Mouse (Mus musculus): ENCODE measurements around the gene Cnga1. TPM values are rescaled to one million over a fixed set of nuclear protein-coding genes. Genes with fewer than 3 reads are reported as not detected.
A peak's percentile ranks its signal among the peaks of the same experiment; 100 is the strongest.

The Cnga1 gene
- total RNA-seq (2021): not detected
- long read RNA-seq: 0 reads

GRCm38 (mm10) chr5:72644175-72644574 lies at the start of gene Cnga1:
Cnga1 (minus strand) TSS chr5:72644275.
- DNase-seq (ENCODE audit: low spot score in 2 of 2): no peak

- no peak for DNase-seq (ENCODE audit: low spot score in 2 of 2)
These were observed 46.4 kb upstream of the Cnga1 start for GRCm38 (mm10) chr5:72690516-72690915.

GRCm38 (mm10) chr5:72689556-72689955 lies 45.5 kb upstream of the Cnga1 start:
- no peak for DNase-seq (ENCODE audit: low spot score in 2 of 2)

GRCm38 (mm10) chr5:72681451-72681850 lies 37.4 kb upstream of the Cnga1 start:
- DNase-seq (ENCODE audit: low spot score in 2 of 2): no peak

- DNase-seq (ENCODE audit: low spot score in 2 of 2): no peak
These were observed 31.0 kb upstream of the Cnga1 start for GRCm38 (mm10) chr5:72674994-72675542.

- no peak for DNase-seq (ENCODE audit: low spot score in 2 of 2)
These were observed 27.1 kb upstream of the Cnga1 start for GRCm38 (mm10) chr5:72671017-72671699.

GRCm38 (mm10) chr5:72668351-72668750 lies 24.3 kb upstream of the Cnga1 start:
- no peak for DNase-seq (ENCODE audit: low spot score in 2 of 2)

GRCm38 (mm10) chr5:72666428-72666827 lies 22.4 kb upstream of the Cnga1 start:
- no peak for DNase-seq (ENCODE audit: low spot score in 2 of 2)

GRCm38 (mm10) chr5:72665281-72665680 lies 21.2 kb upstream of the Cnga1 start:
- DNase-seq (ENCODE audit: low spot score in 2 of 2): peak; percentile 49 to 68

- DNase-seq (ENCODE audit: low spot score in 2 of 2): no peak
These were observed 20.8 kb upstream of the Cnga1 start for GRCm38 (mm10) chr5:72664854-72665253.

- DNase-seq (ENCODE audit: low spot score in 2 of 2): no peak
These were observed 20.1 kb upstream of the Cnga1 start for GRCm38 (mm10) chr5:72664126-72664525.

- no peak for DNase-seq (ENCODE audit: low spot score in 2 of 2)
These were observed 17.1 kb upstream of the Cnga1 start for GRCm38 (mm10) chr5:72661051-72661781.

GRCm38 (mm10) chr5:72658375-72658774 lies 14.3 kb upstream of the Cnga1 start:
- DNase-seq (ENCODE audit: low spot score in 2 of 2): no peak

- no peak for DNase-seq (ENCODE audit: low spot score in 2 of 2)
These were observed 12.3 kb upstream of the Cnga1 start for GRCm38 (mm10) chr5:72656270-72656791.

- no peak for DNase-seq (ENCODE audit: low spot score in 2 of 2)
These were observed 9.1 kb upstream of the Cnga1 start for GRCm38 (mm10) chr5:72653068-72653674.

GRCm38 (mm10) chr5:72648987-72649735 lies 5.1 kb upstream of the Cnga1 start:
- no peak for DNase-seq (ENCODE audit: low spot score in 2 of 2)

GRCm38 (mm10) chr5:72647958-72648595 lies 4.0 kb upstream of the Cnga1 start:
- DNase-seq (ENCODE audit: low spot score in 2 of 2): no peak

GRCm38 (mm10) chr5:72647418-72647907 lies 3.4 kb upstream of the Cnga1 start, which contains the start of gene Nipal1:
Nipal1 (plus strand) TSS chr5:72647795.
- DNase-seq (ENCODE audit: low spot score in 2 of 2): peak; percentile 20 to 49

GRCm38 (mm10) chr5:72646996-72647395 lies 2.9 kb upstream of the Cnga1 start:
- no peak for DNase-seq (ENCODE audit: low spot score in 2 of 2)

- DNase-seq (ENCODE audit: low spot score in 2 of 2): no peak
These were observed 2.1 kb upstream of the Cnga1 start for GRCm38 (mm10) chr5:72646131-72646530.
